Mouse (Mus musculus) intestine, postnatal 0 days (tissue): ENCODE results near the gene Polr2c. TPM values are rescaled to one million over a fixed set of nuclear protein-coding genes. Genes with fewer than 3 reads are reported as not detected.

Source experiments
- ATAC-seq: fragments of 200-750 bp; cut with Nextera tagmentation; 2 replicates; pipeline ENCODE4 v1.8.0; 2017; ENCODE audit warnings: mild to moderate bottlenecking, moderate TSS enrichment, moderate library complexity
- H3K27ac ChIP-seq: fragments of 300-500 bp; sonication (generic); 2 replicates; pipeline ENCODE4 v1.5.1; 2014; ENCODE audit warnings: mild to moderate bottlenecking, low read depth, low read length, moderate library complexity
- H3K27me3 ChIP-seq: fragments of 300-500 bp; sonication (generic); replicated peaks from 2 replicates; pipeline ENCODE4 v1.6.1; 2014; ENCODE audit warnings: low read length, mixed read lengths; ENCODE audit not compliant: control insufficient read depth, insufficient read depth
- H3K36me3 ChIP-seq: fragments of 300-500 bp; sonication (generic); 2 replicates; pipeline ENCODE4 v1.6.1; 2014; ENCODE audit warnings: mild to moderate bottlenecking, moderate library complexity; ENCODE audit not compliant: control insufficient read depth, insufficient read depth
- H3K4me1 ChIP-seq: fragments of 300-500 bp; sonication (generic); replicated peaks from 2 replicates; pipeline ENCODE4 v1.6.1; 2014; ENCODE audit warnings: antibody characterized with exemption, low read length, mixed read lengths; ENCODE audit not compliant: control insufficient read depth, insufficient read depth
- H3K4me2 ChIP-seq: fragments of 300-500 bp; sonication (generic); replicated peaks from 2 replicates; pipeline ENCODE4 v1.6.1; 2014; ENCODE audit warnings: low read depth, mild to moderate bottlenecking, moderate library complexity
- H3K4me3 ChIP-seq: fragments of 300-500 bp; sonication (generic); 2 replicates; pipeline ENCODE4 v1.5.1; 2014; ENCODE audit warnings: low read depth, low read length
- H3K9ac ChIP-seq: fragments of 300-500 bp; sonication (generic); 2 replicates; pipeline ENCODE4 v1.6.1; 2014; ENCODE audit warnings: mild to moderate bottlenecking, low read depth, low read length
- H3K9me3 ChIP-seq: fragments of 300-500 bp; sonication (generic); 2 replicates; pipeline ENCODE4 v1.6.1; 2016; ENCODE audit warnings: mixed run types; ENCODE audit not compliant: control insufficient read depth
- CTCF ChIP-seq: sonication (generic); IDR thresholded peaks from 2 replicates; pipeline ENCODE4 v1.5.1; 2016; ENCODE audit warnings: low read depth, mild to moderate bottlenecking, control low read depth, antibody characterized with exemption, moderate library complexity
- WGBS: fragments of 180-500 bp; shearing (Covaris S2); extraction: QIAGEN DNeasy Blood & Tissue Kit; methylation state at CpG from one replicate; pipeline ENCODE4 v1.1.7; 2014; 5-methylcytosine and 5-hydroxymethylcytosine counted together
- polyA plus RNA-seq: library from polyadenylated mRNA; unstranded; fragments of >200 nt; fragmentation: Nextera tagmentation; extraction: Ambion mirVana; gene quantifications from 2 replicates; pipeline ENCODE4 v1.2.1, GENCODE M21; 2015

Polr2c gene
- polyA plus RNA-seq, 1 experiment from 2014 or later: 70.4 TPM

DNA sequence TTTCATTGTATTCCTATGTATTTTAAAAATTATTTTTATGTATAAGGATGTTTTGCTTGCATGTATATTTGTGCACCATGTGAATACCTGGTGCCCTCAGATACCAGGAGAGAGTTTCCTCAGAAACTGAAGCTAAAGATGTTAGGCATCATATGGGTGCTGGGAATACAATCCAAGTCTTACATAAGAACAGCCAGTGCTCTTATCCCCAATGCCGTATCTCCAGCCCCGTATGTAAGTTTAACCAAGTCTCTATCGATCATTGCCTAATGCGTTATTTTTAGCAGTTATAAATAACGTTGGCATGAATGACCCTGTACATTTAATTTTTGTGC, 272 bp upstream of the Polr2c start:
- TF ChIP-seq CTCF: no peak
- WGBS: 23% methylated on average over 5 of the region's 5 CpGs
- no peak overlapping the region for H3K4me3 ChIP-seq
- no peaks in the 10 kb centered on the region for H3K9me3 ChIP-seq
- no peaks in the 10 kb centered on the region for H3K4me1 ChIP-seq
- no peaks in the 10 kb centered on the region for H3K27me3 ChIP-seq
- peaks cover 44% of the 10 kb centered on the region for H3K36me3 ChIP-seq
- H3K4me2 ChIP-seq: peak overlapping the region; percentile 79
- H3K27ac ChIP-seq: no peak overlapping the region
- 0 out of 2 replicates have a peak, but pooled peaks have one; percentile 5 for ATAC-seq
- no peak overlapping the region for H3K9ac ChIP-seq

DNA sequence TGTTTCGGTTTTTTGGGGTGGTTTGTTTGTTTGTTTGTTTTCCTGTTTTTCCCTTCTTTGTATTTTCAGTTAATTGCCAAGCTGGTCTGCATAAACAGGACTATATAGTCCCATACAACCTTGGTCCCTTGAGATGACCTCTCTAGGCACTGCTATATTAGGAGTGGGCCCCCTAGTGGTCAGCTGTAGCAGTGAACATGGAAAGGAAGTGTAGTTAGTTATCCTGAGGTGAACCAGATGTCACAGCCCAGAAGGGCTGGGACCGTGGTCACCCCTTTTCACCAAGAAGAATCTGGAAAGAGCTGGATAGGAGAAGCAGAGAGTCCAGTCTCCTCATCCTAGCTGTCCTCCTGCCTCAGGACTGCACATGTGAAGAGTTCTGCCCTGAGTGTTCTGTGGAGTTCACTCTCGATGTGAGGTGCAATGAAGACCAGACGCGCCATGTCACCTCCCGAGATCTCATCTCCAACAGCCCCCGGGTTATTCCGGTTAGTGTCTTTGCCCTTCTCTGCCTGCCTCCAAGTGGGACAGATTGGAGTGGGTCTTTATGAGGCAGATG, 4.2 kb downstream of the Polr2c start:
- Histone ChIP-seq H3K27ac (no peak overlapping the region), H3K27me3 (no peaks in the 10 kb centered on the region), H3K9ac (no peak overlapping the region), H3K4me3 (no peak overlapping the region), H3K9me3 (no peaks in the 10 kb centered on the region), H3K36me3 (peaks cover 49% of the 10 kb centered on the region), H3K4me2 (no peak overlapping the region), H3K4me1 (no peaks in the 10 kb centered on the region)
- WGBS: 74% methylated on average over 8 of the region's 8 CpGs
- ATAC-seq: 0 out of 2 replicates have a peak, but pooled peaks have one; percentile 46
- peak; percentile 91 for TF ChIP-seq CTCF

- Histone ChIP-seq H3K27me3 (no peaks in the 10 kb centered on the region), H3K9me3 (no peaks in the 10 kb centered on the region), H3K4me2 (no peak overlapping the region), H3K36me3 (peaks cover 61% of the 10 kb centered on the region), H3K4me1 (no peaks in the 10 kb centered on the region), H3K27ac (no peak overlapping the region), H3K4me3 (no peak overlapping the region), H3K9ac (no peak overlapping the region)
- no peak for ATAC-seq
- 75% methylated on average over 12 of the region's 12 CpGs for WGBS
- TF ChIP-seq CTCF: no peak
Measured at GRCm38 (mm10) chr8:94862487-94863220, 5.4 kb downstream of the Polr2c start.

GRCm38 (mm10) chr8:94863897-94864673, 6.8 kb downstream of the Polr2c start:
- no peak overlapping the region for H3K27ac ChIP-seq
- TF ChIP-seq CTCF: peak; percentile 42; the same call in 1 of the 2 replicates
- no peaks in the 10 kb centered on the region for H3K9me3 ChIP-seq
- H3K9ac ChIP-seq: no peak overlapping the region
- WGBS: 58% methylated on average over 10 of the region's 10 CpGs
- H3K4me1 ChIP-seq: peaks cover 3% of the 10 kb centered on the region; the same call in 1 of the 2 replicates
- ATAC-seq: no peak
- no peak overlapping the region for H3K4me2 ChIP-seq
- no peak overlapping the region for H3K4me3 ChIP-seq
- no peaks in the 10 kb centered on the region for H3K27me3 ChIP-seq
- H3K36me3 ChIP-seq: peaks cover 64% of the 10 kb centered on the region

- no peak overlapping the region for H3K4me2 ChIP-seq
- H3K4me3 ChIP-seq: no peak overlapping the region
- H3K36me3 ChIP-seq: peaks cover 60% of the 10 kb centered on the region
- peaks cover 10% of the 10 kb centered on the region; the same call in 1 of the 2 replicates for H3K4me1 ChIP-seq
- H3K9ac ChIP-seq: no peak overlapping the region
- no peaks in the 10 kb centered on the region for H3K9me3 ChIP-seq
- no peak overlapping the region for H3K27ac ChIP-seq
- ATAC-seq: no peak
- no peak for TF ChIP-seq CTCF
- 84% methylated on average over 10 of the region's 10 CpGs for WGBS
- no peaks in the 10 kb centered on the region for H3K27me3 ChIP-seq
Measured at GRCm38 (mm10) chr8:94865292-94865691, 8.0 kb downstream of the Polr2c start.

DNA sequence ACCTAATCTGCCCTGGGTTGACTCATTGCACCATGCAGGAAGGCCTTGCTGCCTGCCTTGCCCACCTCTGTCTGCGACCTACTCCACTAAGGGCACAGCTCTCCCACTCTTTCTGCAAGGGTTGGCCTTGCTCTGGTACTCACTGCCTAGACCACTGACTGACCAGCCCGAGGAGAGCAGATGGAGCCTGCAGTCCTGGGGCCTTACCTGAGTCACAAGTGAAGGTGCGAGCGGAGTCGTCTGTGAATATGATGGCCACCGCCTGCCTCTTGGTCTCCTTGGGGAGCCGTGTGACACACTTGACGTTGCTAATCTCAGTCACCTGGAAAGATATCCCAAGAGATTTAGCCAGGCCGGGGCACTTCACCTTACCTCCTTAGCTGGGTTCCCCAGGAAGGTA, 9.7 kb downstream of the Polr2c start:
- H3K27ac ChIP-seq: no peak overlapping the region
- no peaks in the 10 kb centered on the region for H3K27me3 ChIP-seq
- no peak overlapping the region for H3K4me2 ChIP-seq
- H3K4me1 ChIP-seq: peaks cover 10% of the 10 kb centered on the region; the same call in 1 of the 2 replicates
- no peak for TF ChIP-seq CTCF
- no peak overlapping the region for H3K4me3 ChIP-seq
- ATAC-seq: no peak
- no peak overlapping the region for H3K9ac ChIP-seq
- no peaks in the 10 kb centered on the region for H3K9me3 ChIP-seq
- H3K36me3 ChIP-seq: peaks cover 54% of the 10 kb centered on the region
- 79% methylated on average over 9 of the region's 9 CpGs for WGBS
